6 mouse cellular contexts compared by ENCODE assay signal in the genomic region with DNA sequence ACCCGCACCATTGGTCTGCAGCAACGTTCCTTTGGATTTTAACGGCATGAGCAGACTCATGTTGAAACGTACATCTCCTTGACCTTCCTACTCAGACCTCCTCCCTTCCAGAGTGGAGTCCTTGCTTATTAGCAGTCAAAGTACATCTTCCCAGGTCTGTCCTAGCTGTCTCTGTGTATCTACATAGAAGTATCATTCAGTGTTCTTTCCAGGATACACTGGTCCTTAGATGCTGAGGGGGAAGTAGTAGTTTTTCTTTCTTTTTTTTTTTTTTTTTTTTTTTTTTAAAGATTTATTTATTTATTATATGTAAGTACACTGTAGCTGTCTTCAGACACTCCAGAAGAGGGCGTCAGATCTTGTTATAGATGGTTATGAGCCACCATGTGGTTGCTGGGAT. TPM values are rescaled to one million over a fixed set of nuclear protein-coding genes. Genes with fewer than 3 reads are reported as not detected.
"Had no signal": no experiment of that assay in that cellular context is flagged by ENCODE, and none has a peak within 500 bp of the region (broad histone marks: within the 10 kb centered on the region; RNA-seq: fewer than 3 reads in every experiment).

No protein-coding gene starts in this region.

RNA-seq across cellular contexts. Expression of gene Vwa7, which starts 10.5 kb away (rescaled TPM):
- total RNA-seq: monocyte, adult 5-6 weeks had no signal

RNA-seq across cellular contexts. Expression of gene Sapcd1, which starts 21.9 kb away (rescaled TPM):
- total RNA-seq: liver, adult 2 months; midbrain, postnatal 0 days; monocyte, adult 5-6 weeks had no signal
- polyA plus RNA-seq: macrophage had no signal

RNA-seq across cellular contexts. Expression of gene Hspa1l, which starts 33.4 kb away (rescaled TPM):
- total RNA-seq: megakaryocyte progenitor cell, adult 5-6 weeks; megakaryocyte-erythroid progenitor cell, adult 5-6 weeks had no signal
- polyA plus RNA-seq: liver, adult 2 months had no signal
